In genomic region chr4:100909694-100910340, GRCm38 (mm10) we compare ENCODE assay signal across 8 mouse cellular contexts.
A peak's percentile ranks its signal among the peaks of the same experiment; 100 is the strongest.
DNase-seq lines count a peak whose midpoint lies in the region; ATAC-seq and TF ChIP-seq lines count a peak whose summit lies in the region.

No protein-coding gene starts in this region.

- no peak for DNase-seq in hindbrain, embryonic 10.5 days (ENCODE audit: low spot score)
- no peak for DNase-seq in hindbrain, embryonic 11.5 days (ENCODE audit: low spot score)
- no peak for DNase-seq in hindbrain, embryonic 14.5 days (ENCODE audit: low spot score)
- DNase-seq in layer of hippocampus, adult 2 months (ENCODE audit: low spot score in 2 of 2) = no peak
- DNase-seq in heart, postnatal 36 days = no peak
- no peak for DNase-seq in adrenal gland, adult 8-10 months

- TF ChIP-seq CTCF in layer of hippocampus, adult 2 months (conservative IDR thresholded peaks at IDR 0.05) = no peak

- H3K36me3 ChIP-seq in hindbrain, embryonic 10.5 days = no peaks in the 10 kb centered on the region
- no peaks in the 10 kb centered on the region for H3K36me3 ChIP-seq in hindbrain, embryonic 11.5 days (ENCODE audit: control insufficient read depth, insufficient read depth, low read length)
- no peaks in the 10 kb centered on the region for H3K36me3 ChIP-seq in hindbrain, embryonic 14.5 days (replicated peaks; ENCODE audit: control insufficient read depth, insufficient read depth)
- 0 out of 2 replicates have a peak, but pooled peaks cover 5% of the 10 kb centered on the region for H3K36me3 ChIP-seq in limb, embryonic 12.5 days
- no peaks in the 10 kb centered on the region for H3K36me3 ChIP-seq in neural tube, embryonic 13.5 days

- no peak overlapping the region for H3K4me3 ChIP-seq in hindbrain, embryonic 10.5 days
- no peak overlapping the region for H3K4me3 ChIP-seq in hindbrain, embryonic 11.5 days (ENCODE audit: low read depth, low read length)
- no peak overlapping the region for H3K4me3 ChIP-seq in hindbrain, embryonic 14.5 days (replicated peaks; ENCODE audit: low read length)
- no peak overlapping the region for H3K4me3 ChIP-seq in limb, embryonic 12.5 days (replicated peaks)
- H3K4me3 ChIP-seq in neural tube, embryonic 13.5 days = no peak overlapping the region
- no peak overlapping the region for H3K4me3 ChIP-seq in layer of hippocampus, adult 2 months

- no peaks in the 10 kb centered on the region for H3K9me3 ChIP-seq in hindbrain, embryonic 10.5 days
- H3K9me3 ChIP-seq in hindbrain, embryonic 11.5 days (ENCODE audit: control insufficient read depth, low read length) = no peaks in the 10 kb centered on the region
- H3K9me3 ChIP-seq in hindbrain, embryonic 14.5 days (ENCODE audit: control insufficient read depth, low read length) = no peaks in the 10 kb centered on the region
- no peaks in the 10 kb centered on the region for H3K9me3 ChIP-seq in limb, embryonic 12.5 days
- H3K9me3 ChIP-seq in neural tube, embryonic 13.5 days = no peaks in the 10 kb centered on the region

- H3K9ac ChIP-seq in hindbrain, embryonic 11.5 days (ENCODE audit: low read depth, low read length) = no peak overlapping the region
- H3K9ac ChIP-seq in hindbrain, embryonic 14.5 days = no peak overlapping the region
- no peak overlapping the region for H3K9ac ChIP-seq in limb, embryonic 12.5 days (replicated peaks)
- H3K9ac ChIP-seq in neural tube, embryonic 13.5 days = no peak overlapping the region

- WGBS in hindbrain, embryonic 10.5 days = 72% methylated on average over 9 of the region's 9 CpGs
- WGBS in hindbrain, embryonic 11.5 days = 67% methylated on average over 9 of the region's 9 CpGs
- WGBS in hindbrain, embryonic 14.5 days = 51% methylated on average over 9 of the region's 9 CpGs
- 45% methylated on average over 9 of the region's 9 CpGs for whole genome bisulfite sequencing in limb, embryonic 12.5 days
- WGBS in neural tube, embryonic 13.5 days = 48% methylated on average over 9 of the region's 9 CpGs

- H3K4me2 ChIP-seq in hindbrain, embryonic 11.5 days (replicated peaks; ENCODE audit: low read depth, low read length) = no peak overlapping the region
- H3K4me2 ChIP-seq in hindbrain, embryonic 14.5 days (replicated peaks) = peak overlapping the region; percentile 0; the same call in 1 of the 2 replicates
- H3K4me2 ChIP-seq in limb, embryonic 12.5 days = no peak overlapping the region
- no peak overlapping the region for H3K4me2 ChIP-seq in neural tube, embryonic 13.5 days

- H3K27ac ChIP-seq in hindbrain, embryonic 10.5 days = peak overlapping the region; percentile 73
- H3K27ac ChIP-seq in hindbrain, embryonic 11.5 days (ENCODE audit: low read depth, low read length) = no peak overlapping the region
- peak overlapping the region; percentile 56; the same call in 1 of the 2 replicates for H3K27ac ChIP-seq in hindbrain, embryonic 14.5 days
- no peak overlapping the region for H3K27ac ChIP-seq in limb, embryonic 12.5 days
- H3K27ac ChIP-seq in neural tube, embryonic 13.5 days (replicated peaks) = peak overlapping the region; percentile 33; the same call in 1 of the 2 replicates
- no peak overlapping the region for H3K27ac ChIP-seq in layer of hippocampus, adult 2 months

- intact Hi-C loops in heart, postnatal 36 days (cut with DNase I) = no loop called here

- H3K4me1 ChIP-seq in hindbrain, embryonic 10.5 days (replicated peaks) = peaks cover 74% of the 10 kb centered on the region
- H3K4me1 ChIP-seq in hindbrain, embryonic 11.5 days (replicated peaks; ENCODE audit: control insufficient read depth, insufficient read depth, low read length) = peaks cover 10% of the 10 kb centered on the region
- H3K4me1 ChIP-seq in hindbrain, embryonic 14.5 days (replicated peaks; ENCODE audit: control insufficient read depth, insufficient read depth, low read length) = peaks cover 45% of the 10 kb centered on the region
- H3K4me1 ChIP-seq in limb, embryonic 12.5 days (replicated peaks) = peaks cover 53% of the 10 kb centered on the region
- peaks cover 61% of the 10 kb centered on the region for H3K4me1 ChIP-seq in neural tube, embryonic 13.5 days (replicated peaks)

- ATAC-seq in hindbrain, embryonic 11.5 days (ENCODE audit: low FRiP score) = no peak
- ATAC-seq in hindbrain, embryonic 14.5 days (ENCODE audit: low FRiP score) = peak; percentile 44; the same call in 1 of the 2 replicates
- peak; percentile 66; the same call in 1 of the 2 replicates for ATAC-seq in limb, embryonic 12.5 days (ENCODE audit: insufficient number of reproducible peaks, insufficient read depth, low FRiP score, low TSS enrichment, low read depth)
- peak; percentile 57; the same call in 1 of the 2 replicates for ATAC-seq in neural tube, embryonic 13.5 days (ENCODE audit: low read depth)

- no peaks in the 10 kb centered on the region for H3K27me3 ChIP-seq in hindbrain, embryonic 10.5 days (ENCODE audit: insufficient read depth, poor library complexity, severe bottlenecking)
- no peaks in the 10 kb centered on the region for H3K27me3 ChIP-seq in hindbrain, embryonic 11.5 days (ENCODE audit: control insufficient read depth, insufficient read depth, low read length)
- H3K27me3 ChIP-seq in hindbrain, embryonic 14.5 days (ENCODE audit: control insufficient read depth, insufficient read depth, low read length) = no peaks in the 10 kb centered on the region
- H3K27me3 ChIP-seq in limb, embryonic 12.5 days = no peaks in the 10 kb centered on the region
- no peaks in the 10 kb centered on the region for H3K27me3 ChIP-seq in neural tube, embryonic 13.5 days

Comparison
In these comparisons a context has a peak if more than half of its experiments do, and no peak if none do; other contexts are left out.
1. H3K27ac ChIP-seq: peak in hindbrain, embryonic 10.5 days (single experiment), hindbrain, embryonic 14.5 days (single experiment) and neural tube, embryonic 13.5 days (single experiment); none in hindbrain, embryonic 11.5 days (single experiment), limb, embryonic 12.5 days (single experiment) and layer of hippocampus, adult 2 months (single experiment).